ENCODE assay signal across 20 mouse cellular contexts in the genomic region with DNA sequence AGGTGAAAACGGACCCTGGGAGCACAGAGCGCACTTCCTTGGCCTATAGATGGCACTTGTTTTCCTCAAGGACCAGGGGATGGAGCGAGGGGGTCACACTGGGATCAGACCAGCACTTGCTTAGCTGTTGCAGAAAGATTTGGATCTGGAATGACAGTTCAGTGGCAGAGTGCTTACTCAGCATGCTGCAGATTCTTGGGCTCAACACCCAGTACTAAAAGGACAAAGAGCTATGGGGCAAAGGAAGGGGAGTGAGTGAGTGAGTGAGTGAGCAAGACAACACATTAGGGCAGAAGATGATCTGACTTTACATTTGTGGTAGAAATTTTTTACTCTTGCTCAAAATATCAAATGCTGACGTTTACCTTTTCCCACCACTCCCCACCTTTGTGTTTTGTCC.
"Had no signal": no experiment of that assay in that cellular context is flagged by ENCODE, and none has a peak within 500 bp of the region (broad histone marks: within the 10 kb centered on the region; RNA-seq: fewer than 3 reads in every experiment).

No protein-coding gene starts in this region.

- H3K9me3 ChIP-seq: liver, embryonic 12.5 days; liver, embryonic 15.5 days; lung, embryonic 15.5 days; midbrain, embryonic 12.5 days; midbrain, embryonic 15.5 days; neural tube, embryonic 12.5 days; neural tube, embryonic 15.5 days; stomach, embryonic 15.5 days had no signal

- H3K4me3 ChIP-seq: layer of hippocampus, adult 2 months; liver, embryonic 12.5 days; liver, embryonic 15.5 days; lung, embryonic 15.5 days; midbrain, embryonic 12.5 days; midbrain, embryonic 15.5 days; neural tube, embryonic 12.5 days; neural tube, embryonic 15.5 days; stomach, embryonic 15.5 days had no signal

- ATAC-seq: liver, embryonic 12.5 days; midbrain, embryonic 15.5 days had no signal

- H3K4me2 ChIP-seq: liver, embryonic 12.5 days; liver, embryonic 15.5 days; lung, embryonic 15.5 days; midbrain, embryonic 12.5 days; midbrain, embryonic 15.5 days; neural tube, embryonic 12.5 days; neural tube, embryonic 15.5 days; stomach, embryonic 15.5 days had no signal

- H3K4me1 ChIP-seq: liver, embryonic 12.5 days; liver, embryonic 15.5 days; lung, embryonic 15.5 days; midbrain, embryonic 12.5 days; midbrain, embryonic 15.5 days; neural tube, embryonic 15.5 days; stomach, embryonic 15.5 days had no signal

- H3K27ac ChIP-seq: kidney, postnatal 0 days; layer of hippocampus, adult 2 months; liver, embryonic 12.5 days; liver, embryonic 15.5 days; lung, embryonic 15.5 days; macrophage; midbrain, embryonic 12.5 days; midbrain, embryonic 15.5 days; neural tube, embryonic 12.5 days; neural tube, embryonic 15.5 days; stomach, embryonic 15.5 days had no signal

- H3K36me3 ChIP-seq: midbrain, embryonic 15.5 days; stomach, embryonic 15.5 days had no signal

- H3K27me3 ChIP-seq: liver, embryonic 12.5 days; liver, embryonic 15.5 days; lung, embryonic 15.5 days; midbrain, embryonic 12.5 days; midbrain, embryonic 15.5 days; neural tube, embryonic 12.5 days; neural tube, embryonic 15.5 days; stomach, embryonic 15.5 days had no signal

- H3K9ac ChIP-seq: liver, embryonic 12.5 days; liver, embryonic 15.5 days; lung, embryonic 15.5 days; midbrain, embryonic 12.5 days; midbrain, embryonic 15.5 days; neural tube, embryonic 12.5 days; neural tube, embryonic 15.5 days; stomach, embryonic 15.5 days had no signal

- DNase-seq: kidney, adult 2 months; kidney, postnatal 25 days; layer of hippocampus, adult 9-11 months; lung, adult 18-20 months; lung, postnatal 14 days; right cerebral cortex, adult 18-20 months; right cerebral cortex, postnatal 14 days; right cerebral cortex, postnatal 4 days; thymus, postnatal 25 days had no signal
